Comparison of ENCODE assay signal across 9 mouse cellular contexts in the genomic region with DNA sequence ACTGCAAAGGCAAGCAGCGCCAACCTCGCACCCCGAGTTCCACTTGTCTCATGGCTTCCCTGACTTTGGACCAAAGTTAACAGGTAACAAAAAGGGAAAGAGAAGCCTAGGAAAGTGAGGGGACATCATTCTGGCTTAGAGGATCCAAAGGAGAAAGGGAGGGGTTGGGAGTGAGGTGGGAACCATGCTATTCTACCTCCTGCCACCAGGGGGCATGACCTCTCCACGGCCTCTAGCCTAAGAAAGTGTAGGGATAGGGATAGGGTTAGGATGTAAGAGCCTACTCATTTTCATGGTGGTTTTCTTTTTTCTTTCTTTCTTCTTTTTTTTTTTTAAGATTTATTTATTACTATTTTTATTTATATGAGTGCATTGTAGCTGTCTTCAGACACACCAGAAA. TPM values are rescaled to one million over a fixed set of nuclear protein-coding genes. Genes with fewer than 3 reads are reported as not detected.
DNase-seq lines count a peak whose midpoint lies in the region; ATAC-seq lines count a peak whose summit lies in the region.
"Had no signal": no experiment of that assay in that cellular context is flagged by ENCODE, and none has a peak within 500 bp of the region (broad histone marks: within the 10 kb centered on the region; RNA-seq: fewer than 3 reads in every experiment).

No protein-coding gene starts in this region.

- H3K4me1 ChIP-seq in liver, embryonic 11.5 days (replicated peaks; ENCODE audit: control insufficient read depth, insufficient read depth, low read length), result no peaks in the 10 kb centered on the region
- H3K4me1 ChIP-seq in hindbrain, embryonic 12.5 days, result no peaks in the 10 kb centered on the region

- H3K9me3 ChIP-seq in liver, embryonic 11.5 days (ENCODE audit: control insufficient read depth, low read length), result no peaks in the 10 kb centered on the region
- no peaks in the 10 kb centered on the region for H3K9me3 ChIP-seq in hindbrain, embryonic 12.5 days (replicated peaks)
- H3K9me3 ChIP-seq: heart, embryonic 15.5 days had no signal

- no peak overlapping the region for H3K9ac ChIP-seq in liver, embryonic 11.5 days (ENCODE audit: low read depth, low read length)
- no peak overlapping the region for H3K9ac ChIP-seq in hindbrain, embryonic 12.5 days
- H3K9ac ChIP-seq: heart, embryonic 15.5 days had no signal

- peaks cover 34% of the 10 kb centered on the region for H3K36me3 ChIP-seq in liver, embryonic 11.5 days (ENCODE audit: control insufficient read depth, insufficient read depth, low read length)
- H3K36me3 ChIP-seq in hindbrain, embryonic 12.5 days, result peaks cover 83% of the 10 kb centered on the region

- DNase-seq in liver (peak; percentile 57), MN1 (ENCODE audit: low spot score) (peak; percentile 64)
- no peak for DNase-seq in liver, embryonic 11.5 days (ENCODE audit: low spot score)
- DNase-seq in c-Kit-negative CD71-positive TER-119-positive erythroid progenitor cells, embryonic 14.5 days (ENCODE audit: low read depth, low spot score), result peak; percentile 45
- no peak for DNase-seq in right cerebral cortex, postnatal 25 days

- H3K27ac ChIP-seq in liver, embryonic 11.5 days (ENCODE audit: low read depth, low read length), result no peak overlapping the region
- H3K27ac ChIP-seq in hindbrain, embryonic 12.5 days, result no peak overlapping the region
- H3K27ac ChIP-seq: heart, embryonic 15.5 days had no signal

- 75% methylated on average over 4 of the region's 4 CpGs for WGBS in liver, embryonic 11.5 days
- 80% methylated on average over 4 of the region's 4 CpGs for WGBS in hindbrain, embryonic 12.5 days

- H3K27me3 ChIP-seq in liver, embryonic 11.5 days (replicated peaks; ENCODE audit: control insufficient read depth, insufficient read depth, low read length), result no peaks in the 10 kb centered on the region
- no peaks in the 10 kb centered on the region for H3K27me3 ChIP-seq in hindbrain, embryonic 12.5 days
- H3K27me3 ChIP-seq: heart, embryonic 15.5 days had no signal

- ATAC-seq in liver, embryonic 11.5 days (replicated peaks; ENCODE audit: low FRiP score), result no peak
- ATAC-seq in hindbrain, embryonic 12.5 days (ENCODE audit: low FRiP score), result 0 out of 2 replicates have a peak, but pooled peaks have one; percentile 20
- ATAC-seq in megakaryocyte, adult 5-6 weeks (ENCODE audit: poor library complexity, severe bottlenecking), result peak; percentile 61

- no peak overlapping the region for H3K4me3 ChIP-seq in liver, embryonic 11.5 days (ENCODE audit: low read depth, low read length)
- no peak overlapping the region for H3K4me3 ChIP-seq in hindbrain, embryonic 12.5 days
- H3K4me3 ChIP-seq: heart, embryonic 15.5 days; myocyte had no signal

- no peak overlapping the region for H3K4me2 ChIP-seq in liver, embryonic 11.5 days
- H3K4me2 ChIP-seq in hindbrain, embryonic 12.5 days (replicated peaks), result no peak overlapping the region
- H3K4me2 ChIP-seq: heart, embryonic 15.5 days had no signal

RNA-seq across cellular contexts. Expression of a gene that starts 8.5 kb away (rescaled TPM):
- 7.5 and 10.8 TPM in 2 replicates for polyA plus RNA-seq in liver, embryonic 11.5 days (2014; fragmentation: Nextera tagmentation; extraction: Ambion mirVana)
- 10.1 and 16.6 TPM in 2 replicates for polyA plus RNA-seq in hindbrain, embryonic 12.5 days (2016; fragmentation: Nextera tagmentation; extraction: Ambion mirVana)
- total RNA-seq in megakaryocyte, adult 5-6 weeks (2015), result 0.04 TPM in 1 of 2 replicates, not detected in the other
- 0.07 and 0.16 TPM in 2 replicates for total RNA-seq in megakaryocyte, adult 5-6 weeks (2017)

RNA-seq across cellular contexts. Expression of a gene that starts 30.0 kb away (rescaled TPM):
- polyA plus RNA-seq in liver, embryonic 11.5 days (2014; fragmentation: Nextera tagmentation; extraction: Ambion mirVana), result 217 and 219 TPM in 2 replicates
- polyA plus RNA-seq in hindbrain, embryonic 12.5 days (2016; fragmentation: Nextera tagmentation; extraction: Ambion mirVana), result 157 and 167 TPM in 2 replicates
- total RNA-seq in megakaryocyte, adult 5-6 weeks (2015), result 80.2 and 90.4 TPM in 2 replicates
- total RNA-seq in megakaryocyte, adult 5-6 weeks (2017), result 293 and 315 TPM in 2 replicates

RNA-seq across cellular contexts. Expression of a gene that starts 53.7 kb away (rescaled TPM):
- polyA plus RNA-seq in liver, embryonic 11.5 days (2014; fragmentation: Nextera tagmentation; extraction: Ambion mirVana), result 557 and 609 TPM in 2 replicates
- polyA plus RNA-seq in hindbrain, embryonic 12.5 days (2016; fragmentation: Nextera tagmentation; extraction: Ambion mirVana), result 1,041 and 1,118 TPM in 2 replicates
- total RNA-seq in megakaryocyte, adult 5-6 weeks (2015), result 96.9 and 102 TPM in 2 replicates
- 31.5 and 33.7 TPM in 2 replicates for total RNA-seq in megakaryocyte, adult 5-6 weeks (2017)

Comparison
In these comparisons a context has a peak if more than half of its experiments do, and no peak if none do; other contexts are left out.
1. DNase-seq: peak in liver (single experiment), MN1 (single experiment) and c-Kit-negative CD71-positive TER-119-positive erythroid progenitor cells, embryonic 14.5 days (single experiment); none in liver, embryonic 11.5 days (single experiment) and right cerebral cortex, postnatal 25 days (single experiment).